Mouse (Mus musculus) adrenal gland (tissue): Measurements from ENCODE around the gene Pgm5.

Experiments
- intact Hi-C: fragments of 180-260 bp; cut with DNase I; formaldehyde crosslinking; loops from one replicate; pipeline ENCODE4 v1.15.1; 2025

The Pgm5 gene

GRCm38 (mm10) chr19:24873873-24874272 lies 12.2 kb upstream of the Pgm5 start:
- intact Hi-C loops: loop anchor here (5.0 kb wide), 1 partner anchor 252 kb away; no protein-coding TSS in a partner anchor

- intact Hi-C loops: loop anchor here (2.0 to 5.0 kb wide), 2 partner anchors 166 to 249 kb away; no protein-coding TSS in a partner anchor
These were observed 9.5 kb upstream of the Pgm5 start for GRCm38 (mm10) chr19:24871037-24871635.

GRCm38 (mm10) chr19:24865436-24865835 lies 3.8 kb upstream of the Pgm5 start:
- intact Hi-C loops: no loop called here

- intact Hi-C loops: no loop called here
These were observed 411 bp downstream of the Pgm5 start for GRCm38 (mm10) chr19:24861276-24861611.

GRCm38 (mm10) chr19:24851456-24852315 lies 10.0 kb downstream of the Pgm5 start:
- intact Hi-C loops: no loop called here

- intact Hi-C loops: no loop called here
These were observed 12.8 kb downstream of the Pgm5 start for GRCm38 (mm10) chr19:24848844-24849243.

GRCm38 (mm10) chr19:24848345-24848744 lies 13.3 kb downstream of the Pgm5 start:
- intact Hi-C loops: no loop called here

GRCm38 (mm10) chr19:24845007-24845546 lies 16.6 kb downstream of the Pgm5 start:
- intact Hi-C loops: no loop called here

GRCm38 (mm10) chr19:24842080-24842479 lies 19.6 kb downstream of the Pgm5 start:
- intact Hi-C loops: no loop called here

- intact Hi-C loops: no loop called here
These were observed 37.1 kb downstream of the Pgm5 start for GRCm38 (mm10) chr19:24824517-24824916.

- intact Hi-C loops: no loop called here
These were observed 45.9 kb downstream of the Pgm5 start for GRCm38 (mm10) chr19:24815661-24816221.

- intact Hi-C loops: no loop called here
These were observed 48.8 kb downstream of the Pgm5 start for GRCm38 (mm10) chr19:24812861-24813293.

GRCm38 (mm10) chr19:24812106-24812810 lies 49.4 kb downstream of the Pgm5 start:
- intact Hi-C loops: no loop called here

- intact Hi-C loops: no loop called here
These were observed 50.2 kb downstream of the Pgm5 start for GRCm38 (mm10) chr19:24811451-24811850.

GRCm38 (mm10) chr19:24806013-24806412 lies 55.6 kb downstream of the Pgm5 start:
- intact Hi-C loops: no loop called here

GRCm38 (mm10) chr19:24797606-24798005 lies 64.0 kb downstream of the Pgm5 start:
- intact Hi-C loops: no loop called here

- intact Hi-C loops: no loop called here
These were observed 67.3 kb downstream of the Pgm5 start for GRCm38 (mm10) chr19:24794350-24794749.

- intact Hi-C loops: no loop called here
These were observed 68.0 kb downstream of the Pgm5 start for GRCm38 (mm10) chr19:24793545-24794139.

GRCm38 (mm10) chr19:24792876-24793275 lies 68.8 kb downstream of the Pgm5 start:
- intact Hi-C loops: no loop called here

- intact Hi-C loops: no loop called here
These were observed 75.8 kb downstream of the Pgm5 start for GRCm38 (mm10) chr19:24785898-24786297.

- intact Hi-C loops: no loop called here
These were observed 76.5 kb downstream of the Pgm5 start for GRCm38 (mm10) chr19:24785056-24785675.
